Mouse (Mus musculus): ENCODE data around the gene Timm29. TPM values are rescaled to one million over a fixed set of nuclear protein-coding genes. Genes with fewer than 3 reads are reported as not detected.
A peak's percentile ranks its signal among the peaks of the same experiment; 100 is the strongest.
"Not testable (repeated sequence)": the region's sequence is repeated elsewhere in the genome, so short reads cannot be mapped to it uniquely, and the experiment has no call there.

Gene Timm29
- polyA plus RNA-seq, 1 experiment from 2014 or later: 54.6 TPM

GRCm38 (mm10) chr9:21588350-21588749 is 4.2 kb upstream of the Timm29 start:
- no peak overlapping the region for H3K4me2 ChIP-seq
- H3K27ac ChIP-seq (replicated peaks): no peak overlapping the region
- H3K4me1 ChIP-seq (replicated peaks): peaks cover 17% of the 10 kb centered on the region
- no peak for ATAC-seq (ENCODE audit: low read depth)
- 0 out of 2 replicates have a peak overlapping the region, but pooled peaks have one; percentile 3 for H3K9ac ChIP-seq
- H3K4me3 ChIP-seq: no peak overlapping the region
- no peaks in the 10 kb centered on the region for H3K9me3 ChIP-seq
- no peaks in the 10 kb centered on the region for H3K27me3 ChIP-seq
- WGBS: 94% methylated on average over 8 of the region's 8 CpGs
- H3K36me3 ChIP-seq: peaks cover 78% of the 10 kb centered on the region

GRCm38 (mm10) chr9:21589538-21589937 is 3.0 kb upstream of the Timm29 start:
- Histone ChIP-seq H3K27me3 (no peaks in the 10 kb centered on the region), H3K4me2 (no peak overlapping the region), H3K9ac (no peak overlapping the region), H3K36me3 (peaks cover 66% of the 10 kb centered on the region), H3K4me1 (replicated peaks) (peaks cover 29% of the 10 kb centered on the region), H3K4me3 (no peak overlapping the region), H3K9me3 (no peaks in the 10 kb centered on the region), H3K27ac (replicated peaks) (no peak overlapping the region)
- WGBS: 93% methylated on average over 5 of the region's 5 CpGs
- ATAC-seq (ENCODE audit: low read depth): no peak

- Histone ChIP-seq H3K4me1 (replicated peaks) (peaks cover 39% of the 10 kb centered on the region), H3K4me2 (peak overlapping the region; percentile 98), H3K9me3 (no peaks in the 10 kb centered on the region), H3K27me3 (no peaks in the 10 kb centered on the region), H3K9ac (peak overlapping the region; percentile 77; the same call in 1 of the 2 replicates), H3K36me3 (peaks cover 65% of the 10 kb centered on the region), H3K4me3 (peak overlapping the region; percentile 99), H3K27ac (replicated peaks) (no peak overlapping the region)
- WGBS: 85% methylated on average over 6 of the region's 6 CpGs
- ATAC-seq (ENCODE audit: low read depth): no peak
Observed at GRCm38 (mm10) chr9:21591127-21591830, 1.2 kb upstream of the Timm29 start.

- Histone ChIP-seq H3K4me3 (peak overlapping the region; percentile 99), H3K36me3 (peaks cover 63% of the 10 kb centered on the region), H3K4me1 (replicated peaks) (peaks cover 39% of the 10 kb centered on the region), H3K27me3 (no peaks in the 10 kb centered on the region), H3K4me2 (peak overlapping the region; percentile 98), H3K9ac (peak overlapping the region; percentile 77), H3K27ac (replicated peaks) (peak overlapping the region; percentile 82), H3K9me3 (no peaks in the 10 kb centered on the region)
- peak; percentile 83 for ATAC-seq (ENCODE audit: low read depth)
- WGBS: 21% methylated on average over 17 of the region's 17 CpGs
Observed at GRCm38 (mm10) chr9:21591831-21592702, 455 bp upstream of the Timm29 start.

- Histone ChIP-seq H3K4me3 (peak overlapping the region; percentile 99), H3K9me3 (no peaks in the 10 kb centered on the region), H3K27ac (replicated peaks) (peak overlapping the region; percentile 91), H3K36me3 (peaks cover 55% of the 10 kb centered on the region), H3K9ac (peak overlapping the region; percentile 90), H3K4me2 (peak overlapping the region; percentile 98), H3K4me1 (replicated peaks) (peaks cover 39% of the 10 kb centered on the region), H3K27me3 (no peaks in the 10 kb centered on the region)
- WGBS: 1% methylated on average over 69 of the region's 69 CpGs
- peak; percentile 68 for ATAC-seq (ENCODE audit: low read depth)
Observed at GRCm38 (mm10) chr9:21593122-21593721, 700 bp downstream of the Timm29 start.

GRCm38 (mm10) chr9:21594350-21594749 is 1.8 kb downstream of the Timm29 start:
- not testable (repeated sequence) for H3K9me3 ChIP-seq; ATAC-seq (ENCODE audit: low read depth); H3K27me3 ChIP-seq; H3K27ac ChIP-seq (replicated peaks)
- Histone ChIP-seq H3K4me1 (replicated peaks) (peaks cover 39% of the 10 kb centered on the region), H3K9ac (peak overlapping the region; percentile 90), H3K4me2 (peak overlapping the region; percentile 98), H3K36me3 (peaks cover 44% of the 10 kb centered on the region), H3K4me3 (peak overlapping the region; percentile 99)
- WGBS: 94% methylated on average over 8 of the region's 8 CpGs

GRCm38 (mm10) chr9:21594838-21595237 is 2.3 kb downstream of the Timm29 start:
- H3K4me2 ChIP-seq: peak overlapping the region; percentile 98
- no peak overlapping the region for H3K4me3 ChIP-seq
- 88% methylated on average over 2 of the region's 2 CpGs for WGBS
- peaks cover 39% of the 10 kb centered on the region for H3K4me1 ChIP-seq (replicated peaks)
- no peaks in the 10 kb centered on the region for H3K9me3 ChIP-seq
- H3K27ac ChIP-seq (replicated peaks): no peak overlapping the region
- ATAC-seq (ENCODE audit: low read depth): no peak
- peaks cover 39% of the 10 kb centered on the region for H3K36me3 ChIP-seq
- H3K9ac ChIP-seq: peak overlapping the region; percentile 90; the same call in 1 of the 2 replicates
- no peaks in the 10 kb centered on the region for H3K27me3 ChIP-seq

GRCm38 (mm10) chr9:21598198-21598597 is 5.7 kb downstream of the Timm29 start:
- no peak overlapping the region for H3K4me2 ChIP-seq
- no peaks in the 10 kb centered on the region for H3K27me3 ChIP-seq
- no peaks in the 10 kb centered on the region for H3K9me3 ChIP-seq
- peaks cover 23% of the 10 kb centered on the region for H3K4me1 ChIP-seq (replicated peaks)
- no peak overlapping the region for H3K27ac ChIP-seq (replicated peaks)
- no peak overlapping the region for H3K9ac ChIP-seq
- WGBS: 29% methylated on average over 2 of the region's 2 CpGs
- ATAC-seq (ENCODE audit: low read depth): no peak
- no peak overlapping the region for H3K4me3 ChIP-seq
- peaks cover 26% of the 10 kb centered on the region for H3K36me3 ChIP-seq

- peaks cover 20% of the 10 kb centered on the region for H3K36me3 ChIP-seq
- no peak overlapping the region for H3K4me3 ChIP-seq
- no peak for ATAC-seq (ENCODE audit: low read depth)
- 77% methylated on average over 3 of the region's 3 CpGs for WGBS
- no peak overlapping the region for H3K4me2 ChIP-seq
- peaks cover 4% of the 10 kb centered on the region for H3K4me1 ChIP-seq (replicated peaks)
- no peak overlapping the region for H3K9ac ChIP-seq
- no peak overlapping the region for H3K27ac ChIP-seq (replicated peaks)
- H3K9me3 ChIP-seq: no peaks in the 10 kb centered on the region
- H3K27me3 ChIP-seq: no peaks in the 10 kb centered on the region
Observed at GRCm38 (mm10) chr9:21600186-21600585, 7.7 kb downstream of the Timm29 start.

- Histone ChIP-seq H3K9ac (no peak overlapping the region), H3K4me3 (no peak overlapping the region), H3K4me1 (replicated peaks) (no peaks in the 10 kb centered on the region; the same call in 1 of the 2 replicates), H3K36me3 (peaks cover 12% of the 10 kb centered on the region), H3K4me2 (no peak overlapping the region), H3K27me3 (no peaks in the 10 kb centered on the region), H3K9me3 (no peaks in the 10 kb centered on the region), H3K27ac (replicated peaks) (no peak overlapping the region)
- WGBS: 82% methylated on average over 2 of the region's 2 CpGs
- no peak for ATAC-seq (ENCODE audit: low read depth)
Observed at GRCm38 (mm10) chr9:21601073-21601472, 8.6 kb downstream of the Timm29 start.

- H3K4me2 ChIP-seq: no peak overlapping the region
- H3K9ac ChIP-seq: no peak overlapping the region
- no peaks in the 10 kb centered on the region for H3K9me3 ChIP-seq
- H3K27ac ChIP-seq (replicated peaks): no peak overlapping the region
- H3K36me3 ChIP-seq: peaks cover 6% of the 10 kb centered on the region; the same call in 1 of the 2 replicates
- ATAC-seq (ENCODE audit: low read depth): peak; percentile 70
- WGBS: 50% methylated on average over 10 of the region's 10 CpGs
- H3K27me3 ChIP-seq: no peaks in the 10 kb centered on the region
- H3K4me3 ChIP-seq: no peak overlapping the region
- no peaks in the 10 kb centered on the region; the same call in 1 of the 2 replicates for H3K4me1 ChIP-seq (replicated peaks)
Observed at GRCm38 (mm10) chr9:21601722-21602399, 9.3 kb downstream of the Timm29 start.
